Mouse (Mus musculus) large intestine, adult 2 months (tissue): ENCODE measurements around the gene Kif28. TPM values are rescaled to one million over a fixed set of nuclear protein-coding genes. Genes with fewer than 3 reads are reported as not detected.
"Not testable (repeated sequence)": the region's sequence is repeated elsewhere in the genome, so short reads cannot be mapped to it uniquely, and the experiment has no call there.

Experiments
- DNase-seq: peaks from one replicate; pipeline ENCODE4 v3.0.0-alpha.2; 2012; ENCODE audit warnings: low read depth, low spot score
- WGBS: fragments of 180-500 bp; shearing (Covaris S2); methylation state at CpG from one replicate; pipeline ENCODE4 v1.1.7; 2018; 5-methylcytosine and 5-hydroxymethylcytosine counted together
- polyA plus RNA-seq: library from polyadenylated mRNA; depleted of rRNA; stranded (reverse); fragments of >200 nt; gene quantifications from 2 replicates; pipeline ENCODE4 v1.2.3, GENCODE M21; 2012; rRNA removed

Kif28 gene
- not detected in 2 replicates for polyA plus RNA-seq

- 94% methylated on average over 9 of the region's 9 CpGs for WGBS
- DNase-seq, result no peak
Observed at GRCm38 (mm10) chr1:179745171-179745570, at the start of gene Kif28. TSS of gene Kif28 (minus strand) at chr1:179745271.

- no peak for DNase-seq
- WGBS, result 79% methylated on average over 4 of the region's 4 CpGs
Observed at GRCm38 (mm10) chr1:179787281-179787680, 42.2 kb upstream of the Kif28 start.

- 89% methylated on average over 5 of the region's 5 CpGs for WGBS
- DNase-seq, result no peak
Observed at GRCm38 (mm10) chr1:179785502-179785901, 40.4 kb upstream of the Kif28 start.

GRCm38 (mm10) chr1:179784098-179784497 is 39.0 kb upstream of the Kif28 start:
- WGBS, result 86% methylated on average over 4 of the region's 4 CpGs
- no peak for DNase-seq

GRCm38 (mm10) chr1:179776831-179777230 is 31.8 kb upstream of the Kif28 start:
- 91% methylated on average over 8 of the region's 8 CpGs for WGBS
- DNase-seq, result no peak

GRCm38 (mm10) chr1:179760553-179760952 is 15.5 kb upstream of the Kif28 start:
- no peak for DNase-seq
- WGBS, result 90% methylated on average over 4 of the region's 4 CpGs

GRCm38 (mm10) chr1:179760086-179760485 is 15.0 kb upstream of the Kif28 start:
- no peak for DNase-seq
- WGBS, result 94% methylated on average over 5 of the region's 5 CpGs

- no peak for DNase-seq
Observed at GRCm38 (mm10) chr1:179756477-179756876, 11.4 kb upstream of the Kif28 start.

- no peak for DNase-seq
- 81% methylated on average over 8 of the region's 8 CpGs for WGBS
Observed at GRCm38 (mm10) chr1:179753006-179753405, 7.9 kb upstream of the Kif28 start.

- DNase-seq, result no peak
- 97% methylated on average over 11 of the region's 11 CpGs for WGBS
Observed at GRCm38 (mm10) chr1:179752276-179752675, 7.2 kb upstream of the Kif28 start.

- no peak for DNase-seq
- WGBS, result 31% methylated on average over 4 of the region's 4 CpGs
Observed at GRCm38 (mm10) chr1:179743593-179744193, 1.4 kb downstream of the Kif28 start.

GRCm38 (mm10) chr1:179736483-179736882 is 8.6 kb downstream of the Kif28 start:
- DNase-seq, result no peak
- 92% methylated on average over 3 of the region's 3 CpGs for WGBS

GRCm38 (mm10) chr1:179734500-179735474 is 10.3 kb downstream of the Kif28 start:
- no peak for DNase-seq
- 33% methylated on average over 15 of the region's 15 CpGs for WGBS

GRCm38 (mm10) chr1:179731391-179731790 is 13.7 kb downstream of the Kif28 start:
- WGBS, result 88% methylated on average over 3 of the region's 3 CpGs
- no peak for DNase-seq

- no peak for DNase-seq
- WGBS, result 91% methylated on average over 10 of the region's 10 CpGs
Observed at GRCm38 (mm10) chr1:179728661-179729060, 16.4 kb downstream of the Kif28 start.

GRCm38 (mm10) chr1:179722811-179723469 is 22.1 kb downstream of the Kif28 start:
- 27% methylated on average over 8 of the region's 8 CpGs for whole genome bisulfite sequencing

GRCm38 (mm10) chr1:179715786-179716185 is 29.3 kb downstream of the Kif28 start:
- 81% methylated on average over 4 of the region's 4 CpGs for WGBS
- no peak for DNase-seq

More at GRCm38 (mm10) chr1:179722811-179723469, 22.1 kb downstream of the Kif28 start:
- DNase-seq, result no peak

- 78% methylated on average over 4 of the region's 4 CpGs for WGBS
- DNase-seq, result not testable (repeated sequence)
Observed at GRCm38 (mm10) chr1:179715289-179715688, 29.8 kb downstream of the Kif28 start.

GRCm38 (mm10) chr1:179713367-179713766 is 31.7 kb downstream of the Kif28 start:
- DNase-seq, result no peak
- WGBS, result 78% methylated on average over 3 of the region's 3 CpGs

- WGBS, result 93% methylated on average over 7 of the region's 7 CpGs
- no peak for DNase-seq
Observed at GRCm38 (mm10) chr1:179712658-179713057, 32.4 kb downstream of the Kif28 start.
